12 mouse cellular contexts compared by ENCODE assay signal in genomic region chr16:45796815-45797214, GRCm38 (mm10). TPM values are rescaled to one million over a fixed set of nuclear protein-coding genes. Genes with fewer than 3 reads are reported as not detected.
DNase-seq lines count a peak whose midpoint lies in the region; ATAC-seq and TF ChIP-seq lines count a peak whose summit lies in the region.
"Had no signal": no experiment of that assay in that cellular context is flagged by ENCODE, and none has a peak within 500 bp of the region (broad histone marks: within the 10 kb centered on the region; RNA-seq: fewer than 3 reads in every experiment).

No protein-coding gene starts in this region.

- H3K27me3 ChIP-seq in heart, embryonic 11.5 days (ENCODE audit: control insufficient read depth, insufficient read depth, low read length), result no peaks in the 10 kb centered on the region
- H3K27me3 ChIP-seq in neural tube, embryonic 14.5 days (ENCODE audit: control insufficient read depth, insufficient read depth, low read length), result no peaks in the 10 kb centered on the region
- H3K27me3 ChIP-seq in limb, embryonic 15.5 days, result no peaks in the 10 kb centered on the region
- H3K27me3 ChIP-seq in lung, postnatal 0 days (replicated peaks; ENCODE audit: insufficient read depth, low read length), result no peaks in the 10 kb centered on the region
- H3K27me3 ChIP-seq: Patski had no signal

- no peak overlapping the region for H3K4me2 ChIP-seq in heart, embryonic 11.5 days
- H3K4me2 ChIP-seq in neural tube, embryonic 14.5 days (ENCODE audit: low read depth, low read length), result no peak overlapping the region
- no peak overlapping the region for H3K4me2 ChIP-seq in limb, embryonic 15.5 days
- H3K4me2 ChIP-seq in lung, postnatal 0 days (replicated peaks; ENCODE audit: low read depth, low read length), result no peak overlapping the region
- H3K4me2 ChIP-seq: lung, embryonic 14.5 days had no signal

- DNase-seq in heart, adult 11 months, result peak; percentile 98
- DNase-seq in neural tube, embryonic 10.5 days (ENCODE audit: extremely low spot score, low spot score), result no peak
- DNase-seq in heart, postnatal 4 days, result peak; percentile 46
- no peak for DNase-seq in lung, postnatal 0 days (ENCODE audit: low spot score)
- DNase-seq in layer of hippocampus, adult 9-11 months, result no peak
- DNase-seq: lung, embryonic 14.5 days; right cerebral cortex, postnatal 14 days; thymus, adult 2 months had no signal

- no peaks in the 10 kb centered on the region for H3K4me1 ChIP-seq in heart, embryonic 11.5 days (ENCODE audit: control insufficient read depth, insufficient read depth, low read length)
- H3K4me1 ChIP-seq in neural tube, embryonic 14.5 days (ENCODE audit: control insufficient read depth, insufficient read depth, low read length), result no peaks in the 10 kb centered on the region
- peaks cover under 1% of the 10 kb centered on the region; the same call in 1 of the 2 replicates for H3K4me1 ChIP-seq in limb, embryonic 15.5 days
- no peaks in the 10 kb centered on the region for H3K4me1 ChIP-seq in lung, postnatal 0 days (ENCODE audit: insufficient read depth, low read depth, low read length)

- 69% methylated on average over 2 of the region's 2 CpGs for WGBS in heart, embryonic 11.5 days (ENCODE audit: insufficient replicate concordance)
- WGBS in neural tube, embryonic 14.5 days, result 67% methylated on average over 2 of the region's 2 CpGs
- WGBS in limb, embryonic 15.5 days, result 58% methylated on average over 2 of the region's 2 CpGs
- WGBS in lung, postnatal 0 days, result 51% methylated on average over 2 of the region's 2 CpGs

- TF ChIP-seq CTCF in lung, postnatal 0 days (IDR thresholded peaks at IDR 0.05), result no peak

- ATAC-seq in heart, embryonic 11.5 days (replicated peaks; ENCODE audit: insufficient number of reproducible peaks, low FRiP score, low TSS enrichment), result no peak
- ATAC-seq in neural tube, embryonic 14.5 days (ENCODE audit: low read depth), result peak; percentile 41; the same call in 1 of the 2 replicates
- peak; percentile 63; the same call in 1 of the 2 replicates for ATAC-seq in limb, embryonic 15.5 days (ENCODE audit: insufficient number of reproducible peaks, low FRiP score, low TSS enrichment, low read depth)
- ATAC-seq in lung, postnatal 0 days, result no peak
- ATAC-seq: Patski had no signal

- no peaks in the 10 kb centered on the region for H3K9me3 ChIP-seq in heart, embryonic 11.5 days (replicated peaks; ENCODE audit: control insufficient read depth, low read length)
- no peaks in the 10 kb centered on the region for H3K9me3 ChIP-seq in neural tube, embryonic 14.5 days (ENCODE audit: control insufficient read depth, low read length)
- H3K9me3 ChIP-seq in limb, embryonic 15.5 days, result no peaks in the 10 kb centered on the region
- H3K9me3 ChIP-seq in lung, postnatal 0 days (ENCODE audit: low read length), result no peaks in the 10 kb centered on the region

- no peak overlapping the region for H3K4me3 ChIP-seq in heart, embryonic 11.5 days (ENCODE audit: low read depth, low read length)
- no peak overlapping the region for H3K4me3 ChIP-seq in neural tube, embryonic 14.5 days (ENCODE audit: low read depth, low read length)
- H3K4me3 ChIP-seq in limb, embryonic 15.5 days, result no peak overlapping the region
- H3K4me3 ChIP-seq in lung, postnatal 0 days (ENCODE audit: low read depth, low read length), result no peak overlapping the region

- H3K27ac ChIP-seq in heart, embryonic 11.5 days (ENCODE audit: low read depth, low read length), result no peak overlapping the region
- H3K27ac ChIP-seq in neural tube, embryonic 14.5 days (ENCODE audit: low read depth, low read length), result no peak overlapping the region
- H3K27ac ChIP-seq in limb, embryonic 15.5 days, result no peak overlapping the region
- no peak overlapping the region for H3K27ac ChIP-seq in lung, postnatal 0 days (ENCODE audit: low read length)

- H3K9ac ChIP-seq in heart, embryonic 11.5 days (ENCODE audit: low read depth, low read length), result no peak overlapping the region
- no peak overlapping the region for H3K9ac ChIP-seq in neural tube, embryonic 14.5 days (replicated peaks; ENCODE audit: low read depth, low read length)
- no peak overlapping the region for H3K9ac ChIP-seq in limb, embryonic 15.5 days
- no peak overlapping the region for H3K9ac ChIP-seq in lung, postnatal 0 days (replicated peaks; ENCODE audit: low read depth)
- H3K9ac ChIP-seq: lung, embryonic 14.5 days had no signal

- H3K36me3 ChIP-seq in heart, embryonic 11.5 days (ENCODE audit: control insufficient read depth, insufficient read depth, low read length), result peaks cover 6% of the 10 kb centered on the region
- H3K36me3 ChIP-seq in neural tube, embryonic 14.5 days (ENCODE audit: control insufficient read depth, insufficient read depth, low read length), result no peaks in the 10 kb centered on the region
- H3K36me3 ChIP-seq in limb, embryonic 15.5 days, result peaks cover 45% of the 10 kb centered on the region
- peaks cover 21% of the 10 kb centered on the region for H3K36me3 ChIP-seq in lung, postnatal 0 days (ENCODE audit: insufficient read depth, low read length)

- no peak for TF ChIP-seq EP300 in lung, postnatal 0 days (IDR thresholded peaks at IDR 0.05)

RNA-seq across cellular contexts. Expression of gene Abhd10, which starts 54.1 kb away (rescaled TPM):
- polyA plus RNA-seq in heart, embryonic 11.5 days (2014; fragmentation: Nextera tagmentation; extraction: Ambion mirVana), result 28.7 and 29.3 TPM in 2 replicates
- polyA plus RNA-seq in neural tube, embryonic 14.5 days (2014; fragmentation: Nextera tagmentation; extraction: Ambion mirVana), result 39.5 and 40.7 TPM in 2 replicates
- 10 to 100 TPM; 23.1 to 26.9 TPM for total RNA-seq in heart, postnatal 4 days (2021)
- polyA plus RNA-seq in limb, embryonic 15.5 days (2015; fragmentation: Nextera tagmentation; extraction: Ambion mirVana), result 29.1 and 30.3 TPM in 2 replicates
- polyA plus RNA-seq in lung, postnatal 0 days (2015; fragmentation: Nextera tagmentation; extraction: Ambion mirVana), result 21.3 and 21.7 TPM in 2 replicates

Comparison
In these comparisons a context has a peak if more than half of its experiments do, and no peak if none do; other contexts are left out.
1. DNase-seq: peak in heart, adult 11 months (single experiment) and heart, postnatal 4 days (single experiment); none in neural tube, embryonic 10.5 days (single experiment), lung, postnatal 0 days (single experiment) and layer of hippocampus, adult 9-11 months (single experiment).
2. ATAC-seq: peak in neural tube, embryonic 14.5 days (single experiment) and limb, embryonic 15.5 days (single experiment); none in heart, embryonic 11.5 days (single experiment) and lung, postnatal 0 days (single experiment).